Mouse (Mus musculus): ENCODE data around the gene Ptpru.

GRCm38 (mm10) chr4:131825830-131826229 lies 12.3 kb downstream of the Ptpru start:
- TF ChIP-seq CTCF (IDR thresholded peaks at IDR 0.05; ENCODE audit: low read depth) (peak; percentile 93), EP300 (IDR thresholded peaks at IDR 0.05; ENCODE audit: low read depth) (no peak)
